In genomic region chr5:8082800-8083509, GRCm38 (mm10) we compare ENCODE assay signal across 30 mouse cellular contexts. TPM values are rescaled to one million over a fixed set of nuclear protein-coding genes. Genes with fewer than 3 reads are reported as not detected.
DNase-seq lines count a peak whose midpoint lies in the region; ATAC-seq lines count a peak whose summit lies in the region.
"Had no signal": no experiment of that assay in that cellular context is flagged by ENCODE, and none has a peak within 500 bp of the region (broad histone marks: within the 10 kb centered on the region; RNA-seq: fewer than 3 reads in every experiment).

No protein-coding gene starts in this region.

- no peaks in the 10 kb centered on the region for H3K9me3 ChIP-seq in heart, embryonic 13.5 days
- H3K9me3 ChIP-seq in megakaryocyte, embryonic 14.5 days: no peaks in the 10 kb centered on the region
- no peaks in the 10 kb centered on the region for H3K9me3 ChIP-seq in liver, embryonic 12.5 days (replicated peaks)
- no peaks in the 10 kb centered on the region for H3K9me3 ChIP-seq in midbrain, embryonic 13.5 days
- H3K9me3 ChIP-seq: embryonic facial prominence, embryonic 13.5 days; forebrain, embryonic 10.5 days; forebrain, embryonic 15.5 days; hindbrain, embryonic 12.5 days; intestine, embryonic 15.5 days; limb, embryonic 13.5 days; neural tube, embryonic 12.5 days had no signal

- no peak overlapping the region for H3K4me3 ChIP-seq in heart, embryonic 13.5 days
- H3K4me3 ChIP-seq in megakaryocyte, embryonic 14.5 days (replicated peaks): peak overlapping the region; percentile 51
- H3K4me3 ChIP-seq in liver, embryonic 12.5 days: no peak overlapping the region
- H3K4me3 ChIP-seq in midbrain, embryonic 13.5 days (replicated peaks): no peak overlapping the region
- H3K4me3 ChIP-seq: embryonic facial prominence, embryonic 13.5 days; forebrain, embryonic 10.5 days; forebrain, embryonic 15.5 days; hindbrain, embryonic 12.5 days; intestine, embryonic 15.5 days; limb, embryonic 13.5 days; myocyte; neural tube, embryonic 12.5 days had no signal

- intact Hi-C loops in heart, postnatal 36 days (cut with DNase I): no loop called here

- H3K27ac ChIP-seq in heart, embryonic 13.5 days (replicated peaks): peak overlapping the region; percentile 24; the same call in 1 of the 2 replicates
- no peak overlapping the region for H3K27ac ChIP-seq in liver, embryonic 12.5 days
- H3K27ac ChIP-seq in midbrain, embryonic 13.5 days: no peak overlapping the region
- H3K27ac ChIP-seq: embryonic facial prominence, embryonic 13.5 days; forebrain, embryonic 10.5 days; forebrain, embryonic 15.5 days; hindbrain, embryonic 12.5 days; hindbrain, postnatal 0 days; intestine, embryonic 15.5 days; limb, embryonic 13.5 days; neural tube, embryonic 12.5 days had no signal

- no peak for ATAC-seq in heart, embryonic 13.5 days (ENCODE audit: extremely low read depth, insufficient number of reproducible peaks, low FRiP score, low TSS enrichment)
- ATAC-seq in megakaryocyte, adult 5-6 weeks (ENCODE audit: poor library complexity, severe bottlenecking): no peak
- ATAC-seq in liver, embryonic 12.5 days: peak; percentile 77
- ATAC-seq in megakaryocyte progenitor cell, adult 5-6 weeks (replicated peaks; ENCODE audit: poor library complexity): peak; percentile 85
- no peak for ATAC-seq in midbrain, embryonic 13.5 days
- ATAC-seq: CD4-positive, CD25-positive, alpha-beta regulatory T cell, adult 4 months; forebrain, embryonic 15.5 days; hindbrain, postnatal 0 days; intestine, embryonic 15.5 days had no signal

- peaks cover 3% of the 10 kb centered on the region; the same call in 1 of the 2 replicates for H3K4me1 ChIP-seq in heart, embryonic 13.5 days
- H3K4me1 ChIP-seq in megakaryocyte, embryonic 14.5 days: peaks cover 13% of the 10 kb centered on the region
- H3K4me1 ChIP-seq in liver, embryonic 12.5 days: no peaks in the 10 kb centered on the region
- no peaks in the 10 kb centered on the region for H3K4me1 ChIP-seq in midbrain, embryonic 13.5 days (replicated peaks)
- H3K4me1 ChIP-seq: embryonic facial prominence, embryonic 13.5 days; forebrain, embryonic 10.5 days; forebrain, embryonic 15.5 days; hindbrain, embryonic 12.5 days; intestine, embryonic 15.5 days; limb, embryonic 13.5 days; neural tube, embryonic 12.5 days had no signal

- WGBS in heart, embryonic 13.5 days: 54% methylated on average over 20 of the region's 20 CpGs
- WGBS in liver, embryonic 12.5 days (ENCODE audit: insufficient replicate concordance): 54% methylated on average over 20 of the region's 20 CpGs
- WGBS in midbrain, embryonic 13.5 days: 77% methylated on average over 20 of the region's 20 CpGs

- H3K4me2 ChIP-seq in heart, embryonic 13.5 days: peak overlapping the region; percentile 34
- H3K4me2 ChIP-seq in liver, embryonic 12.5 days: 0 out of 2 replicates have a peak overlapping the region, but pooled peaks have one; percentile 6
- no peak overlapping the region for H3K4me2 ChIP-seq in midbrain, embryonic 13.5 days (replicated peaks)
- H3K4me2 ChIP-seq: embryonic facial prominence, embryonic 13.5 days; forebrain, embryonic 15.5 days; hindbrain, embryonic 12.5 days; intestine, embryonic 15.5 days; limb, embryonic 13.5 days; neural tube, embryonic 12.5 days had no signal

- peak overlapping the region; percentile 2; the same call in 1 of the 2 replicates for H3K9ac ChIP-seq in heart, embryonic 13.5 days
- H3K9ac ChIP-seq in liver, embryonic 12.5 days: no peak overlapping the region
- no peak overlapping the region for H3K9ac ChIP-seq in midbrain, embryonic 13.5 days (replicated peaks)
- H3K9ac ChIP-seq: embryonic facial prominence, embryonic 13.5 days; forebrain, embryonic 15.5 days; hindbrain, embryonic 12.5 days; intestine, embryonic 15.5 days; limb, embryonic 13.5 days; neural tube, embryonic 12.5 days had no signal

- H3K36me3 ChIP-seq in heart, embryonic 13.5 days: no peaks in the 10 kb centered on the region
- no peaks in the 10 kb centered on the region for H3K36me3 ChIP-seq in megakaryocyte, embryonic 14.5 days (replicated peaks; ENCODE audit: low read length)
- no peaks in the 10 kb centered on the region for H3K36me3 ChIP-seq in liver, embryonic 12.5 days
- peaks cover 2% of the 10 kb centered on the region; the same call in 1 of the 2 replicates for H3K36me3 ChIP-seq in midbrain, embryonic 13.5 days
- H3K36me3 ChIP-seq: embryonic facial prominence, embryonic 13.5 days; forebrain, embryonic 10.5 days; forebrain, embryonic 15.5 days; hindbrain, embryonic 12.5 days; intestine, embryonic 15.5 days; limb, embryonic 13.5 days; neural tube, embryonic 12.5 days had no signal

- no peak for DNase-seq in heart, postnatal 36 days
- no peak for DNase-seq in urinary bladder, postnatal 36 days (ENCODE audit: low spot score in 2 of 2)
- DNase-seq: adrenal gland, postnatal 14 days; cerebellum, adult 11 months; cerebellum, adult 9-10 months; cerebellum, postnatal 36 days; gastrocnemius, postnatal 36 days; kidney, adult 2 months; kidney, postnatal 4 days; lung, adult 2 months; lung, postnatal 10 days; right cerebral cortex, adult 18-20 months; spleen, adult 18-20 months; thymus, postnatal 4 days had no signal

- H3K27me3 ChIP-seq in heart, embryonic 13.5 days (replicated peaks): no peaks in the 10 kb centered on the region
- H3K27me3 ChIP-seq in megakaryocyte, embryonic 14.5 days (replicated peaks): no peaks in the 10 kb centered on the region
- no peaks in the 10 kb centered on the region for H3K27me3 ChIP-seq in liver, embryonic 12.5 days (replicated peaks)
- H3K27me3 ChIP-seq in midbrain, embryonic 13.5 days: no peaks in the 10 kb centered on the region
- H3K27me3 ChIP-seq: embryonic facial prominence, embryonic 13.5 days; forebrain, embryonic 15.5 days; hindbrain, embryonic 12.5 days; intestine, embryonic 15.5 days; limb, embryonic 13.5 days; neural tube, embryonic 12.5 days had no signal

RNA-seq across cellular contexts. Expression of gene Sri, which starts 37.1 kb away (rescaled TPM):
- 212 and 245 TPM in 2 replicates for polyA plus RNA-seq in heart, embryonic 13.5 days (2015; fragmentation: Nextera tagmentation; extraction: Ambion mirVana)
- 10 to 100 TPM; 79.5 to 94.5 TPM for total RNA-seq in heart, postnatal 36 days (2021)
- 64.1 and 457 TPM in 2 replicates for polyA plus RNA-seq in megakaryocyte, embryonic 14.5 days (2012; ENCODE audit: insufficient read depth, low replicate concordance)
- 291 and 295 TPM in 2 replicates for total RNA-seq in megakaryocyte, adult 5-6 weeks (2015)
- total RNA-seq in megakaryocyte, adult 5-6 weeks (2017): 122 and 177 TPM in 2 replicates
- polyA plus RNA-seq in liver, embryonic 12.5 days (2016; fragmentation: Nextera tagmentation; extraction: Ambion mirVana): 232 and 242 TPM in 2 replicates
- total RNA-seq in megakaryocyte progenitor cell, adult 5-6 weeks (2015): 197 and 204 TPM in 2 replicates
- total RNA-seq in megakaryocyte progenitor cell, adult 5-6 weeks (2017): 101 and 115 TPM in 2 replicates
- polyA plus RNA-seq in midbrain, embryonic 13.5 days (2015; fragmentation: Nextera tagmentation; extraction: Ambion mirVana): 137 and 149 TPM in 2 replicates

Comparison
In these comparisons a context has a peak if more than half of its experiments do, and no peak if none do; other contexts are left out.
1. ATAC-seq: peak in liver, embryonic 12.5 days (single experiment) and megakaryocyte progenitor cell, adult 5-6 weeks (single experiment); none in heart, embryonic 13.5 days (single experiment), megakaryocyte, adult 5-6 weeks (single experiment) and midbrain, embryonic 13.5 days (single experiment).